8 mouse cellular contexts compared by ENCODE assay signal in the genomic region with DNA sequence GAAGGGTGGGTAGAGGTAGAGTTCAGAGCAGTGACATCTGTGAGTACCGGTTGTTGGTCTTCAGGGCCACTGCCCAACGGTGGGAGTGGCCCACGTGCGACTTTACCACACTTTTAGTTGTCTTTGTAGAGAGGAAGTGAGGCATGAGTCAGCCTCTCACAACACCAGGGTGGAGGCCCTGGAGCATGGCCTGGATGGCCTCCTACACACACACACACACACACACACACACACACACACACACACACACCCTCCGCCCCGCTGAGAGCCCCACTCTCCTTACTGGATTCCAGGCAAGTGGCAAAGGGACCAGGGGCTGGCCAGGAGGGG. TPM values are rescaled to one million over a fixed set of nuclear protein-coding genes. Genes with fewer than 3 reads are reported as not detected.
DNase-seq lines count a peak whose midpoint lies in the region; ATAC-seq and TF ChIP-seq lines count a peak whose summit lies in the region.

No protein-coding gene starts in this region.

- peaks cover 8% of the 10 kb centered on the region for H3K4me1 ChIP-seq in heart, adult 2 months (ENCODE audit: control insufficient read depth, insufficient read depth, low read length)
- H3K4me1 ChIP-seq in intestine, embryonic 15.5 days (replicated peaks), result peaks cover 30% of the 10 kb centered on the region
- peaks cover 50% of the 10 kb centered on the region for H3K4me1 ChIP-seq in hindbrain, embryonic 10.5 days (replicated peaks)

- TF ChIP-seq POLR2A in heart, adult 2 months (IDR thresholded peaks at IDR 0.05; ENCODE audit: insufficient read depth, low read depth, low read length), result no peak

- peak in 1 of 2 experiments; percentile 70 for DNase-seq in heart, adult 2 months
- DNase-seq in heart, adult 8-10 months (ENCODE audit: low spot score), result no peak
- peak; percentile 83 for DNase-seq in CD8-positive naive resting alpha-beta T cell, adult 2 months (ENCODE audit: low read depth in 2 of 2, low spot score in 2 of 2)
- peak; percentile 91 for DNase-seq in naive thymus-derived CD4-positive, alpha-beta T cell, adult 2 months (ENCODE audit: low read depth)
- no peak for DNase-seq in embryo, embryonic 10 days (ENCODE audit: low spot score)
- DNase-seq in left cerebral cortex, postnatal 10 days (ENCODE audit: extremely low spot score in 1 of 2, low spot score in 2 of 2), result no peak
- DNase-seq in hindbrain, embryonic 10.5 days (ENCODE audit: low spot score), result no peak

- no peaks in the 10 kb centered on the region for H3K36me3 ChIP-seq in heart, adult 2 months (ENCODE audit: control insufficient read depth, insufficient read depth, low read length)
- H3K36me3 ChIP-seq in intestine, embryonic 15.5 days, result no peaks in the 10 kb centered on the region
- H3K36me3 ChIP-seq in hindbrain, embryonic 10.5 days, result peaks cover 6% of the 10 kb centered on the region

- no peak overlapping the region for H3K27ac ChIP-seq in heart, adult 2 months
- no peak overlapping the region for H3K27ac ChIP-seq in intestine, embryonic 15.5 days
- H3K27ac ChIP-seq in hindbrain, embryonic 10.5 days, result no peak overlapping the region

- H3K79me2 ChIP-seq in heart, adult 2 months (replicated peaks; ENCODE audit: control insufficient read depth, insufficient read depth, low read length), result peaks cover 5% of the 10 kb centered on the region

- no peaks in the 10 kb centered on the region for H3K9me3 ChIP-seq in intestine, embryonic 15.5 days
- no peaks in the 10 kb centered on the region for H3K9me3 ChIP-seq in hindbrain, embryonic 10.5 days

- no peak overlapping the region for H3K4me3 ChIP-seq in heart, adult 2 months
- no peak overlapping the region for H3K4me3 ChIP-seq in intestine, embryonic 15.5 days (replicated peaks)
- H3K4me3 ChIP-seq in hindbrain, embryonic 10.5 days, result no peak overlapping the region

- ATAC-seq in intestine, embryonic 15.5 days, result peak; percentile 41

- no peak overlapping the region for H3K4me2 ChIP-seq in intestine, embryonic 15.5 days (replicated peaks)

- 0 out of 2 replicates have a peak, but pooled peaks have one; percentile 19 for TF ChIP-seq EP300 in heart, adult 2 months (IDR thresholded peaks at IDR 0.05; ENCODE audit: insufficient read depth, low read depth, low read length)

- 16% methylated on average over 6 of the region's 6 CpGs for WGBS in heart, adult 2 months
- 25% methylated on average over 6 of the region's 6 CpGs for WGBS in intestine, embryonic 15.5 days
- 69% methylated on average over 6 of the region's 6 CpGs for WGBS in hindbrain, embryonic 10.5 days

- no peak overlapping the region for H3K9ac ChIP-seq in heart, adult 2 months (ENCODE audit: low read depth, low read length)
- H3K9ac ChIP-seq in intestine, embryonic 15.5 days, result no peak overlapping the region

- intact Hi-C loops in heart, adult 2 months (cut with DNase I), result no loop called here
- intact Hi-C loops in left cerebral cortex, postnatal 10 days (cut with DNase I), result no loop called here

- H3K27me3 ChIP-seq in heart, adult 2 months (ENCODE audit: control insufficient read depth, insufficient read depth, low read length), result no peaks in the 10 kb centered on the region
- no peaks in the 10 kb centered on the region for H3K27me3 ChIP-seq in intestine, embryonic 15.5 days (replicated peaks)
- no peaks in the 10 kb centered on the region for H3K27me3 ChIP-seq in hindbrain, embryonic 10.5 days (ENCODE audit: insufficient read depth, poor library complexity, severe bottlenecking)

- no peak for TF ChIP-seq CTCF in heart, adult 2 months (IDR thresholded peaks at IDR 0.05)

RNA-seq across cellular contexts. Expression of a gene that starts 10.1 kb away (rescaled TPM):
- 10 to 100 TPM; 27.6 to 31.5 TPM for total RNA-seq in heart, adult 2 months (2021)
- polyA plus RNA-seq in heart, adult 2 months (2012; rRNA removed), result 25.3 and 39.8 TPM in 2 replicates
- 10 to 100 TPM; 26.1 to 31.8 (median 27.3) TPM for total RNA-seq in heart, adult 8-10 months (2022)
- 12.4 and 13.6 TPM in 2 replicates for polyA plus RNA-seq in intestine, embryonic 15.5 days (2015; fragmentation: Nextera tagmentation; extraction: Ambion mirVana)
- 10 to 100 TPM; 38.3 to 41.4 TPM for total RNA-seq in left cerebral cortex, postnatal 10 days (2021)
- 16.6 and 18.0 TPM in 2 replicates for polyA plus RNA-seq in hindbrain, embryonic 10.5 days (2016; fragmentation: Nextera tagmentation; extraction: Ambion mirVana)

RNA-seq across cellular contexts. Expression of a gene that starts 34.0 kb away (rescaled TPM):
- total RNA-seq in heart, adult 2 months (2021), result 1 to 10 TPM; 4.5 to 5.0 TPM
- polyA plus RNA-seq in heart, adult 2 months (2012; rRNA removed), result 4.3 and 5.2 TPM in 2 replicates
- total RNA-seq in heart, adult 8-10 months (2022), result 1 to 10 TPM; 3.2 to 7.3 (median 4.5) TPM
- 1.1 TPM in 2 replicates for polyA plus RNA-seq in intestine, embryonic 15.5 days (2015; fragmentation: Nextera tagmentation; extraction: Ambion mirVana)
- total RNA-seq in left cerebral cortex, postnatal 10 days (2021), result 1 to 10 TPM; 2.4 to 3.4 TPM
- 3.4 and 3.6 TPM in 2 replicates for polyA plus RNA-seq in hindbrain, embryonic 10.5 days (2016; fragmentation: Nextera tagmentation; extraction: Ambion mirVana)

Comparison
In these comparisons a context has a peak if more than half of its experiments do, and no peak if none do; other contexts are left out.
1. DNase-seq: peak in CD8-positive naive resting alpha-beta T cell, adult 2 months (2 of 2) and naive thymus-derived CD4-positive, alpha-beta T cell, adult 2 months (single experiment); none in heart, adult 8-10 months (single experiment), embryo, embryonic 10 days (single experiment), left cerebral cortex, postnatal 10 days (0 of 2) and hindbrain, embryonic 10.5 days (single experiment).